Mouse (Mus musculus) A20 (cell line): ENCODE measurements around the gene Rpl3l.

ENCODE experiments used
- DNase-seq: peaks from one replicate; pipeline ENCODE4 v3.0.0-alpha.2; 2011; ENCODE audit warnings: low read depth, low spot score

The Rpl3l gene

GRCm38 (mm10) chr17:24742307-24742706 lies 14.7 kb downstream of the Rpl3l start:
- no peak for DNase-seq

DNA sequence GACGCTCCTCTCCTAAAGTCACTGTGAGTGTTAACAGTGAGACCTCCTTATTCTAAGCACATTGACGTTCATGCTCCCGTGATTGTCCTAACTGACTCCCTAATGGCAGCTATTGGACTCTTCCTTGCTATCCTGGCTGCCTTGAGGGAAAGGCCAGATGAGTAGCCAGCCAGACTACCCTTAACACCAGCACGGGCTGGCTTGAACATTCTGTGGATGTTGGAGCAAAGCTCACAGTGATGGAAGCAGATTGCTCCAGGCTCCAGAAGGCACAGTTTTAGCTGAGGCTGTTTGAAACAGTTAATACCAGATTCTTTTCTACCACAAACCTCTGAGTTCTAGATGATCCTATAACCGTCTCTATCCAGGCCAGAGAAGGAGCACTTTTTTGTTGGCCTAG lies 16.3 kb downstream of the Rpl3l start:
- no peak for DNase-seq

DNA sequence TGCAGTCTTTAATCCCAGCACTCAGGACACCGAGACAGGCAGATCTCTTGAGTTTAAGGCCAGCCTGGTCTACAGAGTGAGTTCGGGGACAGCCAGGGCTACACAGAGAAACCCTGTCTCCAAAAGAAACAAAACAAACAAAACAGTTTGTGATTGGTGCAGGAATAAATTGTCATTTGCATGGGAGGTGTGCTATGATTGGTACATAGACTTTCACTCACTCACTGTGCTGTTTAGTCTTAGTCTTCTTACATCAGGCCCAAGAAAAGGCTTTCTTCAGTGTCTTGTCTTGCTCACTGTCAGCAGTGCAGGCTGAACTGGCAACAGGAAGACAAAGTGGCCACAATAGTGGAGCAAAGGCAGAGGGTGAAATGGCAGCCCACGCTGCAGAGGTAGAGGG lies 16.8 kb downstream of the Rpl3l start:
- DNase-seq, result no peak

DNA sequence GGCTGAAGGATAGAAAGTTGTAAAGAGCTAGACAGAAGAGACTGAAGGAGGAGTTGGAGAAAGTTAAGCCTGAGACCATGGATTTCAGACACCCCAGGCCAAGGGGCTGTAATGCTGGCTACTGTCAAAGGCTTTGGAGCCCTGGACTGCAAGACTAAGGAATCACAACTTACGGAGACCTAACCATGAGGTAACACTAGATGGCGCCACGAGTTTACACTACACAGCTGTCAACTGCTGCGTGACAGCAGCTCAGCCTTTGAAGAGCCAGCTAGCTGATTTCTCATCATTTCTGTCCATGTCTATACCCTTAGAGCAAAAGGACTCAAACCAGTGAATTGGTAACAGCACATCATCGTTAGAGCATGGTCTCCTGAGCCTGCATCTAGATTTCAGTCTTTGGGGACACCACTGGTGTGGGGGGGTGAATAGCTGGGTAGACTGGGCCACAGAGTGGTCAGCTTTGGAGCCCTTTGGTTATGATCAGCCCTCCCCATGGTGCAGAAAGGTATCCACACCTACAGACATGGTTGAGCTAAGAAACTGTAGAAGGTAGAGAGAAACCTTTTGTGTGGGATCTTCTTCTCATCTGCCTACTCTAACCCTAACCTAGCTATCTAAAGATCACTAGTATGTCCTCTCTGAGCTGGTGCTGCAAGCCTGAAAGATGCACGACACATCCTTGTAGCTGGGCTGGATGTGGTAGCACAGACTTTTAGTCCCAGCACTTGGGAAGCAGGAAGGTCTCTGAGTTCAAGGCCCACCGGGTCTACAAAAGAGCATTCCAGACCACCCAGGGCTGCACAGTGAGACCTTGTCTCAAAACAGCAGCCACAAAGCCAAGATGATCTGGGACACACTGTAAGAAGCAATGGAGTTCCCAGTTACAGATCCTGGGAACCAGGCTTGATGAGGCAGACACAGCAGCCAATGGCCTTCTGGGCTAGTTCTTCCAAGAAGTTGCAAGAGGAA lies 18.2 kb downstream of the Rpl3l start:
- peak; percentile 86 for DNase-seq

GRCm38 (mm10) chr17:24746986-24747385 lies 19.4 kb downstream of the Rpl3l start:
- no peak for DNase-seq

- no peak for DNase-seq
Measured at GRCm38 (mm10) chr17:24751528-24751927, 23.9 kb downstream of the Rpl3l start.

DNA sequence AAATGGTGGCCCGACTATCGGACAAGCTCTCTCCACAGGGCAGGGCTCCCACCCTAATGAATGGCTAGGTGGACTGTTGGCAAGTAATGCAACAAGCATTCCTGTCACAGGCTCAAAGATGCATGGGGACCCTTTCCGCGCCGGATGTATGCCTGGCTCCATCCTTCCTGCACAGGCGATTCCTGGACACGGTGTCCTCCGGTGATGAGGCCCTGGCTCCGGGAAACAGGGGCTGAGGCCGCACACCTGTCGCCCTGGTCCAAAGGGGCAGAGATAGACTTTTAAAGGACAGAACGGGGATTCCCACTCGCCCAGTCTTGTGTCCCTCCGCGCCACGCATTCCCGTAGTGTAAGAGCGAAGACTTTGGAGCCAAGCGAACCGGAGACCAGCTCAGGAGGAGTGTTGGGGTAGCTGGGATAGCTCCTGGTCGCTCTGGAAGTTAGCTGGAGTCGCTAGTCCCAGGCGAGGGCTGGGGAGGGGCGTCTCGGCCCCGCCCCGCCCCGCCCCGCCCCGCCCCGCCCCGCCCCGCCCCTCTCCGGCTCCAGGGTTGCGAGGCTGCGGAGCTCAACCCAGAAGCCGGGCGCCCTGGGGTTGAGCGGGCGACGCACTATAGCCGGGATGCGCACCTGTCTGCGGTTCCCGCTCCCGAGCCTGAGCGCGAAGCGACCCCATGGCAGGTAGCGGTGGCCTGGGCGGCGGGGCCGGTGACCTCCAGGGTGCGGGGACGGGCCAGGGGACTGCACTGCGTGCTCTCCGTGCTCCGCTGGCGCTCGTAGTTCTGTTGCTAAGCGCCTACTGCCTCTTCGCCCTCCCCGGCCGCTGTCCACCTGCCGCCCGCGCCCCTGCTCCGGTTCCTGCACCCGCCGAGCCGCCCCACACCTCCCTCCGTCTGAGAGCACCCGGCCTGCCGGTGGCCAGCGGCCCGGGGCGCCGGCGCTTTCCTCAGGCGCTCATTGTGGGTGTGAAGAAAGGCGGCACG lies 25.1 kb downstream of the Rpl3l start, which contains the start of gene Hs3st6:
Gene Hs3st6 (plus strand): TSS at position 574 of the 980 bp plus-strand sequence.
- DNase-seq, result peak; percentile 56

GRCm38 (mm10) chr17:24757394-24757793 lies 29.8 kb downstream of the Rpl3l start:
- DNase-seq, result no peak

DNA sequence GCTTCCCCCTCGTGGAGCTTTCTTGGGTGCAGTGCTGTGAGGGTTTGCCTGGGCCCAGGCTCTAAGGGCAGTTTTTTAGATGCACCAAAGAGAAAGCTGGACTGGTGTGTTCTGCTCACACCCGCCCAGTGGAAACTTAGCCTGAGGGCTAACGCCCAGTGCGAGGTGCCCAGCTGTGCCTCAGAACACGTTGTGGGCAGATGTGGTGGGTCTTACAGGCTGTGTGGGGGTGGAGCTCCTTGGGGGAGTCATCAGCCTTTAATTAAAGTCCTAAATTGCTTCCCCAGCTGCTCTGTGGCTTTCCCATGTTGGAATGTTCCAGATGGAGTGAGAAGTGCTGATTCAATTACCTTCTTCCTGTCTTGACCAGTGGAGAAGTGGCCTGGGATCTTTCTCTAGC lies 33.5 kb downstream of the Rpl3l start:
- no peak for DNase-seq

DNA sequence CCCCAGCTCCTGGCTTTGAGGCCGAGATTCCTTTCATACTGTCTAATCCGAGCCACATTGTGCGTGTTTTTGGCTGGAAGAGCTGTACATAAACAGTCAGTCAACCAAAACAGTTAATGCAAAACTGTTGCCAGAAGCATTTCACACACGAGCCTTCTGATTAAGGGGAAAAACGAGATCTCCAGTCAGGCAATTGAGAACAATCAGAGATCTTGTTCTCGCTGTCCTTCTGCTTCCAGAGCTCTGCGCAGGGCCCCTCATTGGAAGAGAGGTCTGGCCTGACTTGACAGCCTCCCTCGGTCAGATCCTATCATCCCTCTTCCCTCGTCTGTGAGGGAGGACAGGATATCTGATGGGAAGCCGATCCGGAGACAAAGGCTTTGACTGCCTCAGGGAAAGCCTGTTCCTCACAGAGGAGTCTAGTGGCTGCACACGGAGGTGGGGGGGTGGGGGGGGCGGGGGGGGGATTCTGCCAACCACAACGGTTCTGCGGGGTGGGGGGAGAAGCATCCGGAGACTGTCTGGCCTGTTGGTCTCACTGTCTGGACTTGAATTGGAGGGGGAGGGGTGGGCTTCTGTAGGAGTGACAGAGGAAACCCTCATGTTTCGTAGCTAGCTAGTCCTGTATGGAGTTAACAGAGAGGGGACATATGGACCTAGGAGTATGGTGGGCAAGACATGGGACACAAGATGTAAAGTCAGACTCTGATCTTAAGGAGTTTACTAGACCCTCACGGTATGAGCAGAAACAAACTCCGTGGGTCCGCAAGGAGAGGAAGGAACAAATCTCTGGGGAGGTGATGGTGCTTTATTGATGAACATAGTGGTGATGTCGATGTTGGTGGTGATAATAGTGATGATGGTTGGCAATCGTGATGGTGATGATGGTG lies 37.6 kb downstream of the Rpl3l start:
- no peak for DNase-seq

DNA sequence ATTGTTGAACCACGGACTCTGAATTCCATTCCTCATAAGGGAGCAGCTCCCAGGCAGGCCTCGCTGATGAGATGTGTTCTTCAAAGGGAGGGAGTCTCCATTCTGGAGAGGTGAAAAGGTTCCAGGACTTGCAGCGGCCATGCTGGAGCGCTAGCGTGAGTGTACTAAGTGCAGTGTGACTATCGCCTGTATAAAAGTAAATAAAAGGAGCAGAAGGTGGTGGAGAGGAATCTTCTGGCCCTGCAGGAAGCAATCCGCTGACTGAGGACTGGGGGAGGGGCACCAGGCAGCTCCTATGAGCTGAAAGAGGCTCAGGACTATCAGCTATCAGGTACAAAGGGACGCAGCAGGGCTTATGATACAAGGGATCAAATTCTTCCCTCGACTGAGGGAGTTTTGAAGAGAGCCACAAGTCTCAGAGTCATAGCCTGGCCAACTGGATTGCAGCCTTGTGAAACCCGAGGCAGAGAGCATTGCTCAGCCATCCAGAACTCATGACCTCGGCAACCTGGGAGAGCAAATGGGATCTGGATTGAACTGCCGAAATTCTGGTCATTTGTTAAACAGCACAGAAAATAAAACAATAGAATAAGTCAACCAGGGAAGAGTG lies 38.8 kb downstream of the Rpl3l start:
- no peak for DNase-seq

DNA sequence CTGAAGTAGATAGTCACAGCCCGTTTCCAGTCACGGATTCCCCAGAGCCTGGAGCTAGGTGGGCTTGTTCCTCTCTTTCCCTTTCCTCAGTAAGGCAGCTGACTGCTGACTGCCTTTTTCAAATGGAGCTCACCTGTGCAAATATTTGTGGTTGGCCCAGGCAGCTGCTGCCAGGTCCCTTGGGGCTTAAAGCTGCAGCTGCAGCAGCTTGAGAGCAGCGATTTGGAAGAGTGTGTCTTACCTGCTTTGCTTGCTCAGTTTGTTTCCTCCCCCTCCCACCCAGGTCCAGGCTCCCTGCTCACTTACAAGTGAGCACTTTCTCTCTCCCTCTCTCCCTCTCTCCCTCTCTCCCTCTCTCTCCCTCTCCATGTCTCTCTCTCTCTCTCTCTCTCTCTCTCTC lies 41.5 kb downstream of the Rpl3l start:
- peak; percentile 87 for DNase-seq

DNA sequence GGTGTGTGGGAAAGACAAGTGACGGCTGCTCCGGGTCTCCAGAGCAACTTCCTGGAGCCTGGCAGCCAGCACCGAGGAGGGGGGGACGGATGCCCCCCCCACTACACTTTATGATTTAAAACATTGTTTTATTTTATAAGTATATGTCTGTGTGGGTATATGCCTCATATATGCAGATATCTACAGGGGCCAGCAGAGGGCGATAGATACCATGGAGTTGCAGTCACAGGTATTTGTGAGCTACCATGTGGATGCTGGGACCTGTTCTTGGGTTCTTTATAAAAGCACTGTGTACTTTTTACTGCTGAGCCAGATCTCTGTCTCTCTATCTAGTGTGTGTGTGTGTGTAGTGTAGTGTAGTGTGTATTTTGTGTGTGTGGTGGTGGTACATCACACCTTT lies 45.6 kb downstream of the Rpl3l start:
- DNase-seq, result no peak

DNA sequence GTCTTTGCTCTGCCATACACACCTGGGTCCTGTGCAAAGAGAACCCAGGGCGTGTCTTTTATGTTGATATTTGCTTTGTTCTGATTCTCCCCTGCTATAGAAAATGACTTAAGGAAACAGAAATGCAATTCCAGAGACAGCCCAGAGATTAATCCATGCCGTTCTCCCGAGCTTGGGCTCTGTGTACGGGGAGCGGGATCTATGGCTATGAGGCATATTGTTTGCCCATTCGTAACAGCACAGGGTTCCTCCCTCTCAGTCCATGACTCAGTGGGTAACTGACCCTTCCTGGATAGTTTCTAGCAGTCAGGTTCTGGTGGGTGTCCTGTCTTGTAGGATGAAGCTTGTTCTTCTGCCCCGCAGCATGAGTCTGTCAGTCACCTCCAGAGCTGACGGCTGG lies 47.6 kb downstream of the Rpl3l start:
- no peak for DNase-seq

DNA sequence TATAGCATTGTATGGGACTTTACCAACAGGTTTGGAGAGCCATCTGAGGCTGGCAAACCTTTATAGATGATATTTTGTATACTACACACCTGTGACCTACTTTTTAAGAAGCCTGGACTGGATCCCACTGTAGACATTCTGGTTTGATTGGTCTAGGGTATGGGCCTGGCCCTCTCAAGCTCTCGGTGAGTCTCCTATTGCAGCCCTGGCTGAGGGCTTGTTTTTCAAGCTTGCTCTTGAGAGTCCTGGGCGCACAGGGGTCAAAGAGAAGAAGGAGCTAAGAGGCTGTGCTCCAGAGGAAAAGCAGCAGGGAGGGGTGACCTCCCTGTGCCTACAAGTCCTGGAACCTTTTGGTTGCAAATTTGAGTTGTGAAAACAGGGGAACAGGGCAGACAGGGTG lies 49.5 kb downstream of the Rpl3l start:
- DNase-seq, result no peak

DNA sequence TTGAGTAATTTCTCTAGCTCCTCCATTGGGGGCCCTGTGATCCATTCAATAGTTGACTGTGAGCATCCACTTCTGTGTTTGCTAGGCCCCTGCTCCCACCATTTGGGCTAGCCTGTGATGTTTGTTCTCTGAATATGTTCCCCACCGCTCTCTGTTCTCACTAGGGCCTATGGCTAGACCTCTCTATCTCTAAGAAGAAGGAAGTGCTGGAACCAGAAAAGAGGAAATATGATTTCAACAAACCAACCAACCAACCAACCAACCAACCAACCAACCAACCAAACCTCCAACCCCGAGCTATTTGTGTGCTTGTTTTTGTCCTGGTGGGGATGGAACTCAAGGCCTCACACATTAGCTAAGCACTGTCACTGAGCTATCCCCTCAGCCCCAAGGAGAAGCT lies 53.2 kb downstream of the Rpl3l start:
- peak; percentile 52 for DNase-seq
